Mouse (Mus musculus) inflammation-experienced regulatory T-cells, adult 6 months (primary cell): Measurements from ENCODE around the gene Tecta. TPM values are rescaled to one million over a fixed set of nuclear protein-coding genes. Genes with fewer than 3 reads are reported as not detected.

Source experiments
- ATAC-seq: one replicate; pipeline ENCODE4 v1.8.0; 2017
- polyA plus RNA-seq, 3 experiments: library from polyadenylated mRNA; unstranded; fragments of 100-300 nt; shearing (Covaris generic); gene quantifications; one replicate each; pipeline ENCODE4 v1.2.1; 2017

Gene Tecta
- polyA plus RNA-seq: not detected

DNA sequence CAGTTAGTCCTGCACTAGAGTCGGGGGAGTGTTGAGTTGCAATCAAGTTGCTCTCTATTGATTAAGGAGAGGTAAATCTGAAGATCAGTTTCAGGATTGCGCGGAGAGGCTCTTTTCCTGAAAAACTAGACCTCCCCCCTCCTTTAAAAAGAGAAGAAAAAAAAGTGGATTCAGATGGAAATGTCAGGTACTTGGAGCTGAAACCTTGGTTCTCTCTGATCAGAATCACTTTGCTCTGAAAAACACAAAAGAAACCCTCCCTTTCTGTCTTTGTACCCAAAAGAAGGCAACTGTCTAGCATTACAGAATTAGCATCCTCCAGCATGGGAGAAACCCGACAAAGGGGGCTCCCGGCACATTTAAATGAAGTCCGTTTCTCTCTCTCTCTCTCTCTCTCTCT, at the start of gene Tecta:
TSS of gene Tecta (minus strand) at position 101 of the 400 bp plus-strand sequence.
- no peak for ATAC-seq

DNA sequence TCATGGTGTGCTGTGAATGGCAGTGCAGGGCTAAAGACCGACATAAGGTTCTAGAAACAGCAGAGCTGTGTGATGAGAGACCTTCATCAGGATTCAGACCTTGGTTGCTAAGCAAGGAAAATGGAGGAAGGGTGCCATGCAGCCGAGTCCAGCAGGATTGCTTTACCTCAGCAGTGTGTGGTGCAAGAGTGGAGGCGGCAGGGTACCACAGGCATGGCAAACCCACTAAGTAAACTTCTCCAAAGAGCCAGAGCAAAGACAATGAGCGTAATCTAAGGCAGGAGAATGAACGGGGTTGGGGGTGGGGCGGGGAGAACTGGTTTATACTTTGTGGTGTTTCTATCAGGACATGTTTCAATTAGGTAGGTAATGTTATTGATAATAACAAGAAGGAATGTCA, 49.3 kb upstream of the Tecta start:
- ATAC-seq: no peak

GRCm38 (mm10) chr9:42442100-42442499, 42.4 kb upstream of the Tecta start:
- ATAC-seq: no peak

- no peak for ATAC-seq
These were observed 41.5 kb upstream of the Tecta start for GRCm38 (mm10) chr9:42441234-42441633.

- ATAC-seq: no peak
These were observed 39.7 kb upstream of the Tecta start for GRCm38 (mm10) chr9:42439446-42439845.

DNA sequence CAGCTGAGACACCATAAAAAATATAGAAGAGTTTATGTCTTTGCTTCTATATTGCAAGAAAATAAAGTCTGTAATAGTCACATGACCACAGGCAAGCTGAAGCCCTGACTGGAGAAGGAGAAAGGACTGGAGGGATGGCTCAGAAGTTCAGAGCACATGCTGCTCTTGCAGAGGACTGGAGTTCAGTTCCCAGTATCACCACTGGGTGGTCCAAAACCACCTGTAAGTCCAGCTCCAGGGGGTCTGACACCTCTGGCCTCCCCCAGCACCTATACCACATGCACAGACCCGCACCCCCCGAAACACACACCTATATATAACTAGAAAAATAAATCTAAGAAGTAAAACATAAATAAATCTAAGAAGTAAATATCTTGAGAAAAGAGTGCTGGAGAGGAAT, 32.4 kb upstream of the Tecta start:
- ATAC-seq: no peak

- ATAC-seq: no peak
These were observed 31.9 kb upstream of the Tecta start for GRCm38 (mm10) chr9:42431606-42432005.

GRCm38 (mm10) chr9:42428060-42428924, 28.6 kb upstream of the Tecta start:
- peak; percentile 84 for ATAC-seq

- ATAC-seq: no peak
These were observed 27.1 kb upstream of the Tecta start for GRCm38 (mm10) chr9:42426661-42427358.

GRCm38 (mm10) chr9:42423649-42424048, 23.9 kb upstream of the Tecta start:
- peak; percentile 38 for ATAC-seq

DNA sequence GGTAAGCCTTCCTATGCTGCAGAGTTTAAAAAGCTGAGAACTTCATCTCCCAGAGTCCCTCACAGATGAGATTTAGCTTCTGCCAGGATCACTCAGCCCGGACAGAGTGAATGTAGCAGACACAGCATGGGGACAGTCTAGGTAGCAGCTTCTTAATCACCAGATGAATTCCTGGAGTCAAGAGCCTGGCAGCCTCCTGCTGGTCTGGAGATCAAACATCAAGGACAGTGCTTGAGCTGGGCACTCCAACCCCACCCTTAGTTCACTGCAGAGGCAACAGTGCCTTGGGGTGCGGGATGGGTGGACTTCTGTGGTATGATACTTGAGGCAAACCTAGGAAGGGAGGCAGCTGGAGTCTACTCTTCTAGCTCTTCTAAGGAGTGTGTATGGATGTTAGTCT, 20.0 kb upstream of the Tecta start:
- no peak for ATAC-seq

DNA sequence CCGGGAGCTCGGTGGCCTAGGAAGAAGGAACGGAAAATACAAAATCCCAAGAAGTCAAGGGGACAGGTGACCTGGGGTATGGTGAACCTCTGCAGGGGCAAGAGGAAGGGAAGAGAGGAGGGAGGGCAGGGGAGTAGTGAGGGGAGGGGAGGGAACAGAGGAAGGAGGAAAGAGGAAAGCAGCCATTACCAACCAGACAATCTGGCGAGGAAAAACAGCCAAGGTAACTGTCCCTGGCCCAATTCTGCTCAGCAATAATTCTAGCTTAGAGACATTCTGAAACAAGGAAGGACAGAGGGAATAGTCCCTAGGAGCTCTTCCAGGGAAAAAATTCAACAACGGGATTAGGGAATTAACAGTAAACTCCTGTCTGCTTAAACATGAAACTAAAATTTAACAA, 19.1 kb upstream of the Tecta start:
- no peak for ATAC-seq

DNA sequence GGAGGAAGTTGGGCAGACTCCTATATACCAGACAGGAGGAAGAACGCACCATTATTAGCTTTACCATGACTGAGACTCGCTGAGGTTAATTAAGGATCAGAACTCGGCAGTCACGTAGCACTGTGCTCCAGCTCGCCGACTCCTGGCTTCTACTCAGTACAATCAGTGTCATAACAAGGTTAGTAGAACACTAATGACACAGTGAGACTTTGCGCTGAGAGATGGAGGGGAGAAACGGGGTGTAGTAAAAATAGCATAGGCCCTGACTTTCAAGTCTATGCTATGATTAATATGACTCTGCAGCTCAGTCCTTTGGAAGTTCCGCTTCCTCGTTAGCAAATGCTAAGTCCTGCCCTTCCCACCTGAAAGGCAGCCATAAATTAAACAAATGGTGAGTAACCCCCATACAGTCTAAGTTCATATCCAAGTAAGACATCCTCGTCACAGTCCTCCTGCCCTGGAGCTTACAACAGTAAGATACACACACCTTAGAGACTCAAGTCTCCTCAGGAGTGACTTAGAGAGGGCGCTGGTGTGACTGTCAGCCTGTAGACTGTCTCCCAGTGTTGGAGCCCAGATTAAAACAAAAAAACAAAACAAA, 17.7 kb upstream of the Tecta start:
- ATAC-seq: no peak

DNA sequence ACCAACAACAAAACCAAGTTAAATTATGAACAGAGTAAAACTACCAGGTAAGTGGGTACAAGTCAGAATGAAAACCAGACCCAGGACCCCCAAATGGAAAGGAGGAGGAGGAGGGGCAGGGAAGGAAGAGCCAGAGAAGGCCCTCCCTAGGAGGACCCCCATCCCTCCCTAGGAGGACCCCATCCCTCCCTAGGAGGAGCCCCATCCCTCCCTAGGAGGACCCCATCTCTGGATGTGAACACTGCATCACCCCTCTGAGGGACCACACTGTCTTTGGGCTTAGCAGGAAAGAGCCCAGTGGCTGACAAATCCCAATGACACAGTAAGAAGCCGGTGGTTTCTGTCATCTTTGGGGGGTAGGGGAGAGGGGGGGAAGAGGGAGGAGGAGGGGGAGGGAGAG, 15.5 kb upstream of the Tecta start:
- ATAC-seq: no peak

GRCm38 (mm10) chr9:42413345-42413744, 13.6 kb upstream of the Tecta start:
- ATAC-seq: no peak

- ATAC-seq: no peak
These were observed 11.6 kb upstream of the Tecta start for GRCm38 (mm10) chr9:42411296-42411695.

DNA sequence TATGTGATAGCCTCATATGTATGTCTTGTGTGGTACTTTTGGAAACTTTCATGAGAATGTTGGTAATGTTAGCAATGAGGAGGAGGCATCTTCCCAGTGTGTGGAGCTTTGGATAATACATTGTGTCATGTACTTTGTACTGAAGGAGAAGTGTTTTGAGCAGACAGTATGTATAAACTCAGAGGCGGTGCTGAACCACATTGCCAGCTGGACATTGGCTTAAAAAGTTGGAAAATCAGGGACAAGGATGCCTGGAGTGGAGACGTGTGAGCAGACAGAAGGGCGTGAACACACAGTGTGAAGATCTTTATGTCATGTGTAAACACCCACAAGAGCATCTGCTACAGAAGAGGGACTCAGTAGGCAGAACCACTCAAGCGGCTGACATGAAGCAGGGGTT, 6.0 kb upstream of the Tecta start:
- no peak for ATAC-seq

GRCm38 (mm10) chr9:42401486-42401885, 1.8 kb upstream of the Tecta start:
- ATAC-seq: no peak

GRCm38 (mm10) chr9:42396141-42396540, 3.6 kb downstream of the Tecta start:
- ATAC-seq: no peak

- no peak for ATAC-seq
These were observed 4.8 kb downstream of the Tecta start for GRCm38 (mm10) chr9:42394903-42395302.

GRCm38 (mm10) chr9:42394321-42394720, 5.4 kb downstream of the Tecta start:
- ATAC-seq: no peak

DNA sequence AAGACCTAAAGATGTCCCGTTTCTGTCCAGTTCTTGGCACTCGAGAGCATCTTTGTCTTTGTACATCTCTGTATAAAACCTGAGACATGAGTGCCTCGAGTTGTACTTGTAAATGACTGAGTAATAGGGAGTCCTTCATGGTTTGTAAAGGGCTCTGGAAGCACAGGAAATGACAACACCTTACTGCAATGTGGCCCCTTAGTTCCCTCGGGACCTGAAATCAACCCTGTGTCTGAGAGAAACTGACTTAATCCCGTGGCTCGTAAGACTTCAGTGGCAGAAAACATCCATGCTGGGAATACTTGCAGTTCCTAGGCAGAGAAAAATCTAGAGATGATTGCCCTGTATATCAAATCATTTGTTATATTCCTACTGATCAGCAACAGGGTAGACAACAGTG, 6.8 kb downstream of the Tecta start:
- no peak for ATAC-seq

GRCm38 (mm10) chr9:42388490-42388889, 11.2 kb downstream of the Tecta start:
- no peak for ATAC-seq

DNA sequence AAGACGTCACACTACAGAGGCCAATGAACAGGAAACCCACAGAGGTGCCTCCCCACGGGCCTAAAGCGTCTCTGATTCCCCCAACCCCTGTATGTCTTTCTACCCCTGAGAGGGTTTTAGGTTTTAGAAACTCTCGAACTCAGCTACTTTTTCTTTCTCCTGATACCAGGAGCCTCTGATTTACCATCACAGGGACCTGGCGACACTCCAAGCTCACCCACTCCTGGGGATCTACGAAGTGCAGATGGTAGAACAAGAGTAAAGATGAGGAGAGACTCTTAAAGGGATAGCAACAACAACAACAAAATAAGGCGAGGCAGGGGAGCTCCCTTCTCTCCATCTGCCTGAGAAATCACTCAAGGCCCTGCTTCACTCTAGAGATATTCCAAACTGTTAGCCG, 12.7 kb downstream of the Tecta start:
- ATAC-seq: no peak
